Mouse (Mus musculus): Measurements from ENCODE around the gene Gpr4. TPM values are rescaled to one million over a fixed set of nuclear protein-coding genes. Genes with fewer than 3 reads are reported as not detected.

Gene Gpr4
- total RNA-seq, 1 experiment, result 3.8 TPM

GRCm38 (mm10) chr7:19222875-19223274 is 10.5 kb downstream of the Gpr4 start:
- H3K9me3 ChIP-seq (ENCODE audit: control insufficient read depth, insufficient read depth, low read depth, low read length), result no peaks in the 10 kb centered on the region
- H3K9ac ChIP-seq (ENCODE audit: insufficient read depth, low read depth, low read length, poor library complexity, severe bottlenecking), result no peak overlapping the region
- no peak overlapping the region for H3K27ac ChIP-seq (ENCODE audit: insufficient read depth, low read depth, low read length, poor library complexity, severe bottlenecking)
- H3K4me3 ChIP-seq (ENCODE audit: insufficient read depth in 1 of 2, low read depth in 1 of 2, low read length in 2 of 2, poor library complexity in 1 of 2, severe bottlenecking in 1 of 2), result peak overlapping the region in 1 of 2 experiments; percentile 8; a peak in 1 of 4 replicates
- no peak for DNase-seq (ENCODE audit: low read depth, low spot score)
- in situ Hi-C loops (cut with MboI; ENCODE audit: low sequenced_read_pairs in 2 of 2, unreplicated experiment in 2 of 2), result no loop called here
- no peak for TF ChIP-seq ZNF384 (IDR thresholded peaks at IDR 0.05; ENCODE audit: low read depth, low read length)
- TF ChIP-seq HCFC1 (IDR thresholded peaks at IDR 0.05; ENCODE audit: borderline replicate concordance, insufficient read depth, low read length), result no peak
- TF ChIP-seq ZC3H11A (IDR thresholded peaks at IDR 0.05; ENCODE audit: borderline replicate concordance, low read depth, low read length), result no peak
- TF ChIP-seq CHD2 (IDR thresholded peaks at IDR 0.05; ENCODE audit: low read depth, low read length), result no peak
- TF ChIP-seq MAFK (IDR thresholded peaks at IDR 0.05; ENCODE audit: insufficient read depth, low read depth, low read length), result no peak
- H3K4me1 ChIP-seq (ENCODE audit: control insufficient read depth in 2 of 2, insufficient read depth in 2 of 2, low read length in 2 of 2, poor library complexity in 1 of 2), result peaks cover 0 to 6% of the 10 kb centered on the region in 2 experiments; a peak in 2 of 4 replicates
- H3K36me3 ChIP-seq (ENCODE audit: control insufficient read depth, insufficient read depth, low read length, poor library complexity, severe bottlenecking), result peaks cover 6% of the 10 kb centered on the region; the same call in 1 of the 2 replicates

GRCm38 (mm10) chr7:19224933-19225332 is 12.6 kb downstream of the Gpr4 start:
- H3K4me3 ChIP-seq (ENCODE audit: insufficient read depth in 1 of 2, low read depth in 1 of 2, low read length in 2 of 2, poor library complexity in 1 of 2, severe bottlenecking in 1 of 2), result no peak overlapping the region
- no peaks in the 10 kb centered on the region for H3K9me3 ChIP-seq (ENCODE audit: control insufficient read depth, insufficient read depth, low read depth, low read length)
- H3K36me3 ChIP-seq (ENCODE audit: control insufficient read depth, insufficient read depth, low read length, poor library complexity, severe bottlenecking), result peaks cover 6% of the 10 kb centered on the region; the same call in 1 of the 2 replicates
- in situ Hi-C loops (cut with MboI; ENCODE audit: low sequenced_read_pairs in 2 of 2, unreplicated experiment in 2 of 2), result no loop called here
- H3K4me1 ChIP-seq (ENCODE audit: control insufficient read depth in 2 of 2, insufficient read depth in 2 of 2, low read length in 2 of 2, poor library complexity in 1 of 2), result peaks cover 0 to 8% of the 10 kb centered on the region in 2 experiments; a peak in 2 of 4 replicates
- no peak overlapping the region for H3K9ac ChIP-seq (ENCODE audit: insufficient read depth, low read depth, low read length, poor library complexity, severe bottlenecking)
- TF ChIP-seq MAFK (IDR thresholded peaks at IDR 0.05; ENCODE audit: insufficient read depth, low read depth, low read length), result no peak
- H3K27ac ChIP-seq (ENCODE audit: insufficient read depth, low read depth, low read length, poor library complexity, severe bottlenecking), result no peak overlapping the region
- DNase-seq (ENCODE audit: low read depth, low spot score), result no peak

- Histone ChIP-seq H3K27ac (ENCODE audit: insufficient read depth, low read depth, low read length, poor library complexity, severe bottlenecking) (peak overlapping the region; percentile 71), H3K36me3 (ENCODE audit: control insufficient read depth, insufficient read depth, low read length, poor library complexity, severe bottlenecking) (peaks cover 8% of the 10 kb centered on the region; the same call in 1 of the 2 replicates)
Observed at GRCm38 (mm10) chr7:19226817-19227797, 14.8 kb downstream of the Gpr4 start.

GRCm38 (mm10) chr7:19227883-19228792 is 15.8 kb downstream of the Gpr4 start, which contains the start of gene Opa3:
Opa3 (plus strand) TSS chr7:19228334.
- in situ Hi-C loops (cut with MboI; ENCODE audit: low sequenced_read_pairs in 2 of 2, unreplicated experiment in 2 of 2), result no loop called here
- DNase-seq (ENCODE audit: low read depth, low spot score), result peak; percentile 99
- Histone ChIP-seq H3K4me3 (ENCODE audit: insufficient read depth in 1 of 2, low read depth in 1 of 2, low read length in 2 of 2, poor library complexity in 1 of 2, severe bottlenecking in 1 of 2) (peak within 1 kb of the TSS; percentile 97 to 98), H3K27ac (ENCODE audit: insufficient read depth, low read depth, low read length, poor library complexity, severe bottlenecking) (peak within 1 kb of the TSS; percentile 100), H3K4me1 (ENCODE audit: control insufficient read depth in 2 of 2, insufficient read depth in 2 of 2, low read length in 2 of 2, poor library complexity in 1 of 2) (peaks cover 0 to 8% of the 10 kb centered on the region in 2 experiments; a peak in 2 of 4 replicates), H3K9ac (ENCODE audit: insufficient read depth, low read depth, low read length, poor library complexity, severe bottlenecking) (peak within 1 kb of the TSS; percentile 100), H3K9me3 (ENCODE audit: control insufficient read depth, insufficient read depth, low read depth, low read length) (no peaks in the 10 kb centered on the region), H3K36me3 (ENCODE audit: control insufficient read depth, insufficient read depth, low read length, poor library complexity, severe bottlenecking) (peaks cover 6% of the 10 kb centered on the region; the same call in 1 of the 2 replicates)
- no peak for TF ChIP-seq ZNF384 (IDR thresholded peaks at IDR 0.05; ENCODE audit: low read depth, low read length)
- TF ChIP-seq MAFK (IDR thresholded peaks at IDR 0.05; ENCODE audit: insufficient read depth, low read depth, low read length), result 0 out of 2 replicates have a peak, but pooled peaks have one; percentile 39
- TF ChIP-seq HCFC1 (IDR thresholded peaks at IDR 0.05; ENCODE audit: borderline replicate concordance, insufficient read depth, low read length), result peak; percentile 38; the same call in 1 of the 2 replicates
- peak; percentile 94 for TF ChIP-seq CHD2 (IDR thresholded peaks at IDR 0.05; ENCODE audit: low read depth, low read length)
- no peak for TF ChIP-seq ZC3H11A (IDR thresholded peaks at IDR 0.05; ENCODE audit: borderline replicate concordance, low read depth, low read length)

More at GRCm38 (mm10) chr7:19226817-19227797, 14.8 kb downstream of the Gpr4 start:
- H3K4me1 ChIP-seq (ENCODE audit: control insufficient read depth in 2 of 2, insufficient read depth in 2 of 2, low read length in 2 of 2, poor library complexity in 1 of 2), result peaks cover 0 to 8% of the 10 kb centered on the region in 2 experiments; a peak in 2 of 4 replicates
- peak overlapping the region; percentile 75 to 78 for H3K4me3 ChIP-seq (ENCODE audit: insufficient read depth in 1 of 2, low read depth in 1 of 2, low read length in 2 of 2, poor library complexity in 1 of 2, severe bottlenecking in 1 of 2)
- in situ Hi-C loops (cut with MboI; ENCODE audit: low sequenced_read_pairs in 2 of 2, unreplicated experiment in 2 of 2), result no loop called here
- no peak for TF ChIP-seq MAFK (IDR thresholded peaks at IDR 0.05; ENCODE audit: insufficient read depth, low read depth, low read length)
- no peak for TF ChIP-seq ZC3H11A (IDR thresholded peaks at IDR 0.05; ENCODE audit: borderline replicate concordance, low read depth, low read length)
- no peak for TF ChIP-seq ZNF384 (IDR thresholded peaks at IDR 0.05; ENCODE audit: low read depth, low read length)
- TF ChIP-seq CHD2 (IDR thresholded peaks at IDR 0.05; ENCODE audit: low read depth, low read length), result no peak
- TF ChIP-seq HCFC1 (IDR thresholded peaks at IDR 0.05; ENCODE audit: borderline replicate concordance, insufficient read depth, low read length), result no peak
- no peaks in the 10 kb centered on the region for H3K9me3 ChIP-seq (ENCODE audit: control insufficient read depth, insufficient read depth, low read depth, low read length)
- DNase-seq (ENCODE audit: low read depth, low spot score), result no peak
- peak overlapping the region; percentile 84 for H3K9ac ChIP-seq (ENCODE audit: insufficient read depth, low read depth, low read length, poor library complexity, severe bottlenecking)
